Mouse (Mus musculus) intestine, embryonic 16.5 days (tissue): ENCODE measurements around the gene Sesn1. TPM values are rescaled to one million over a fixed set of nuclear protein-coding genes. Genes with fewer than 3 reads are reported as not detected.

Experiments used
- ATAC-seq: fragments of 200-750 bp; cut with Nextera tagmentation; 2 replicates; pipeline ENCODE4 v1.8.0; 2017; ENCODE audit warnings: moderate TSS enrichment, moderate library complexity
- H3K27ac ChIP-seq: fragments of 300-500 bp; sonication (generic); 2 replicates; pipeline ENCODE4 v1.5.1; 2014; ENCODE audit warnings: mild to moderate bottlenecking, low read length
- H3K27me3 ChIP-seq: fragments of 300-500 bp; sonication (generic); replicated peaks from 2 replicates; pipeline ENCODE4 v1.6.1; 2014; ENCODE audit warnings: low read length, control low read depth, mixed read lengths; ENCODE audit not compliant: control insufficient read depth, insufficient read depth
- H3K36me3 ChIP-seq: fragments of 300-500 bp; sonication (generic); 2 replicates; pipeline ENCODE4 v1.6.1; 2014; ENCODE audit warnings: low read length, control low read depth; ENCODE audit not compliant: control insufficient read depth, insufficient read depth
- H3K4me1 ChIP-seq: fragments of 300-500 bp; sonication (generic); 2 replicates; pipeline ENCODE4 v1.6.1; 2014; ENCODE audit warnings: low read length, control low read depth, mixed read lengths; ENCODE audit not compliant: control insufficient read depth, insufficient read depth
- H3K4me2 ChIP-seq: fragments of 300-500 bp; sonication (generic); 2 replicates; pipeline ENCODE4 v1.6.1; 2014; ENCODE audit warnings: low read depth, low read length, control low read depth
- H3K4me3 ChIP-seq: fragments of 300-500 bp; sonication (generic); 2 replicates; pipeline ENCODE4 v1.5.1; 2014; ENCODE audit warnings: mild to moderate bottlenecking, low read length
- H3K9ac ChIP-seq: fragments of 300-500 bp; sonication (generic); 2 replicates; pipeline ENCODE4 v1.6.1; 2014; ENCODE audit warnings: low read depth, low read length
- H3K9me3 ChIP-seq: fragments of 300-500 bp; sonication (generic); 2 replicates; pipeline ENCODE4 v1.6.1; 2016; ENCODE audit warnings: low read length, control low read depth; ENCODE audit not compliant: control insufficient read depth
- WGBS: fragments of 180-500 bp; shearing (Covaris S2); extraction: QIAGEN DNeasy Blood & Tissue Kit; methylation state at CpG from one replicate; pipeline ENCODE4 v1.1.7; 2014; 5-methylcytosine and 5-hydroxymethylcytosine counted together
- polyA plus RNA-seq: library from polyadenylated mRNA; unstranded; fragments of >200 nt; fragmentation: Nextera tagmentation; extraction: Ambion mirVana; gene quantifications from 2 replicates; pipeline ENCODE4 v1.2.1, GENCODE M21; 2015

Sesn1 gene
- polyA plus RNA-seq, 1 experiment from 2014 or later, result 28.3 TPM

- Histone ChIP-seq H3K27ac (no peak overlapping the region), H3K4me1 (peaks cover 26% of the 10 kb centered on the region), H3K36me3 (no peaks in the 10 kb centered on the region), H3K4me2 (no peak overlapping the region), H3K27me3 (no peaks in the 10 kb centered on the region), H3K9me3 (no peaks in the 10 kb centered on the region), H3K4me3 (no peak overlapping the region), H3K9ac (no peak overlapping the region)
- 74% methylated on average over 5 of the region's 5 CpGs for WGBS
- no peak for ATAC-seq
These were observed 79.8 kb downstream of the Sesn1 start for GRCm38 (mm10) chr10:41889566-41889965.

DNA sequence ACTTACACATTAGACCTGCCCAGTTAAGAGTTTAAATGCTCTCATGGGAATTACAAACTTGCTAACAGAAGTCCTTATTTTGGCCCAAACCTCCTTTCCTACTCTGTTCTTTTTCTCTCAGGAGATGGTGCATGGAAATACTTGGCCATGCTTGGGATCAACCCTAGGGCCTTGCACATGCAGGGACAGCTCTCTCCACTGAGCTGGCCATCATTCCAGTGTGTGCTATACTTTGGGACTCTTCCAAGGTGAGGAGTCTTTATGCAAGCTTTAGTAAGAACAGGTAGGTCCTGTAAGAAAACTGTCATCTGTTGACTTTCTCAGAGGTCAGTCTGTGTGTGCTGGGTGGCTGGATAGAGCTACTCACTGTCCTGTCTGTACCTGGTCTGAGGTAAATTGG lies 80.8 kb downstream of the Sesn1 start:
- no peak overlapping the region for H3K4me3 ChIP-seq
- no peak for ATAC-seq
- no peak overlapping the region for H3K4me2 ChIP-seq
- H3K27me3 ChIP-seq, result no peaks in the 10 kb centered on the region
- H3K9me3 ChIP-seq, result no peaks in the 10 kb centered on the region
- H3K9ac ChIP-seq, result no peak overlapping the region
- no peak overlapping the region for H3K27ac ChIP-seq
- peaks cover 27% of the 10 kb centered on the region for H3K4me1 ChIP-seq
- no peaks in the 10 kb centered on the region for H3K36me3 ChIP-seq

- 81% methylated on average over 4 of the region's 4 CpGs for WGBS
- H3K4me1 ChIP-seq, result peaks cover 31% of the 10 kb centered on the region
These were observed 81.6 kb downstream of the Sesn1 start for GRCm38 (mm10) chr10:41891312-41891711.

GRCm38 (mm10) chr10:41893433-41894411 lies 84.0 kb downstream of the Sesn1 start:
- peaks cover 6% of the 10 kb centered on the region for H3K36me3 ChIP-seq
- 0 out of 2 replicates have a peak overlapping the region, but pooled peaks have one; percentile 7 for H3K27ac ChIP-seq
- H3K4me2 ChIP-seq, result no peak overlapping the region
- H3K27me3 ChIP-seq, result no peaks in the 10 kb centered on the region
- 42% methylated on average over 4 of the region's 4 CpGs for WGBS
- no peak for ATAC-seq
- H3K4me1 ChIP-seq, result peaks cover 26% of the 10 kb centered on the region
- no peak overlapping the region for H3K9ac ChIP-seq
- H3K9me3 ChIP-seq, result no peaks in the 10 kb centered on the region
- H3K4me3 ChIP-seq, result no peak overlapping the region

More at GRCm38 (mm10) chr10:41891312-41891711, 81.6 kb downstream of the Sesn1 start:
- Histone ChIP-seq H3K9me3 (no peaks in the 10 kb centered on the region), H3K27me3 (no peaks in the 10 kb centered on the region), H3K4me3 (no peak overlapping the region), H3K36me3 (no peaks in the 10 kb centered on the region), H3K9ac (no peak overlapping the region), H3K4me2 (no peak overlapping the region), H3K27ac (no peak overlapping the region)
- no peak for ATAC-seq

GRCm38 (mm10) chr10:41896425-41896824 lies 86.7 kb downstream of the Sesn1 start:
- Histone ChIP-seq H3K36me3 (peaks cover 10% of the 10 kb centered on the region), H3K9ac (no peak overlapping the region), H3K27me3 (no peaks in the 10 kb centered on the region), H3K4me1 (peaks cover 22% of the 10 kb centered on the region), H3K27ac (peak overlapping the region; percentile 59), H3K4me3 (no peak overlapping the region), H3K4me2 (no peak overlapping the region; the same call in 1 of the 2 replicates), H3K9me3 (no peaks in the 10 kb centered on the region)
- ATAC-seq, result peak; percentile 88

DNA sequence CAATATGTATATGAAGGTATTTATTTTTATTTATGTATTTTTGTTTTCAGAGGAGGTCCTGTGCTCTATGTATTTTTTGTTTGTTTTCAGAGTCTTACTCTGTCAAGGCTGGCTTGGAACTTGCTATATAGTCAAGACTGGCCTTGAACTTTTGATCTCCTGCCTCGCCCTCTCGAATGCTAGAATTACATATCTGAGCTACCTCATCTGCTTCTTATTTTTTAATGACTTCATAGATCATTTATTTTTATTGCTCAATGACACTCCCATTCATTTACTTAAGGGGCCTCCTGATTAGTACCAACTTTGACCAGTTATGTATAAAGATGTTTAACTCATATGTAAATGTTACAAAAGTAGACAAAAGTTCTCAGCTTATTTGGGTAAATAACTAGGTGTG lies 87.1 kb downstream of the Sesn1 start:
- no peak overlapping the region for H3K27ac ChIP-seq
- peak; percentile 77 for ATAC-seq
- WGBS, result 65% methylated on average over 2 of the region's 2 CpGs
- H3K4me1 ChIP-seq, result peaks cover 22% of the 10 kb centered on the region
- no peaks in the 10 kb centered on the region for H3K27me3 ChIP-seq
- H3K36me3 ChIP-seq, result peaks cover 10% of the 10 kb centered on the region
- no peak overlapping the region for H3K4me3 ChIP-seq
- no peak overlapping the region for H3K4me2 ChIP-seq
- H3K9me3 ChIP-seq, result no peaks in the 10 kb centered on the region
- no peak overlapping the region for H3K9ac ChIP-seq

- H3K27me3 ChIP-seq, result no peaks in the 10 kb centered on the region
- H3K36me3 ChIP-seq, result peaks cover 13% of the 10 kb centered on the region
- no peak overlapping the region for H3K9ac ChIP-seq
- no peak overlapping the region for H3K4me2 ChIP-seq
- H3K27ac ChIP-seq, result no peak overlapping the region
- ATAC-seq, result no peak
- WGBS, result 86% methylated on average over 8 of the region's 8 CpGs
- peaks cover 1% of the 10 kb centered on the region; the same call in 1 of the 2 replicates for H3K4me1 ChIP-seq
- no peak overlapping the region for H3K4me3 ChIP-seq
- H3K9me3 ChIP-seq, result no peaks in the 10 kb centered on the region
These were observed 91.7 kb downstream of the Sesn1 start for GRCm38 (mm10) chr10:41901456-41901855.

GRCm38 (mm10) chr10:41901864-41902263 lies 92.1 kb downstream of the Sesn1 start:
- ATAC-seq, result no peak
- Histone ChIP-seq H3K9me3 (no peaks in the 10 kb centered on the region), H3K4me2 (no peak overlapping the region), H3K27ac (no peak overlapping the region), H3K36me3 (peaks cover 17% of the 10 kb centered on the region), H3K27me3 (no peaks in the 10 kb centered on the region), H3K4me3 (no peak overlapping the region), H3K4me1 (no peaks in the 10 kb centered on the region), H3K9ac (no peak overlapping the region)
- 94% methylated on average over 6 of the region's 6 CpGs for WGBS

- H3K4me2 ChIP-seq, result no peak overlapping the region
- H3K36me3 ChIP-seq, result peaks cover 7% of the 10 kb centered on the region; the same call in 1 of the 2 replicates
- 84% methylated on average over 11 of the region's 11 CpGs for WGBS
- no peak overlapping the region for H3K4me3 ChIP-seq
- H3K9me3 ChIP-seq, result no peaks in the 10 kb centered on the region
- H3K27ac ChIP-seq, result no peak overlapping the region
- no peak for ATAC-seq
- no peaks in the 10 kb centered on the region for H3K4me1 ChIP-seq
- no peak overlapping the region for H3K9ac ChIP-seq
- no peaks in the 10 kb centered on the region for H3K27me3 ChIP-seq
These were observed 97.7 kb downstream of the Sesn1 start for GRCm38 (mm10) chr10:41907473-41907872.
